Mouse (Mus musculus) right cerebral cortex, adult 2 months (tissue): ENCODE results near the gene Gm20388.

ENCODE experiments used
- DNase-seq, 2 experiments: peaks; one replicate each; pipeline ENCODE4 v3.0.0; 2021 to 2022; ENCODE audit warnings: low spot score in 2 of 2

Gene Gm20388

GRCm38 (mm10) chr8:122264243-122264642 is 2353.6 kb downstream of the Gm20388 start:
- DNase-seq, result peak; percentile 34 to 48

DNA sequence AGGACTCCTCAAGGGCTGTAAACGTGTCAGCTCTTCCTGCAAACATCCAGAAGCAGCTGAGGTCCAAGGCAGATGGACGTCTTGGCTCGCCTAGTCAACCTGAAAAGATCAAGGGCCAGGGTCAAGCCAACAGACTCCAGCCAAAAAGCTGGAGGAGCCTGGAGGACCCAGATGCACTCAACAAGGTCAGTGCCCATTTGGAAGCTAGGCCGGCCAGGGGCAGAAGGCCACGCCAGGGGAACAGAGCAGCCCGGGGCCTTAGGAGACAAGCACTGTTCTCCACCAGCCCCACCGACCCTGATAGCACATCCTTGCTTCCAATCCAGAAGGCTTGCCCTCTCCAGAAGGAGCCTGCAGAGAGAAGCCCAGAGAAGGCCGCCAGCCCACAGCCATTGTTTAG is 2354.9 kb downstream of the Gm20388 start:
- DNase-seq, result no peak

DNA sequence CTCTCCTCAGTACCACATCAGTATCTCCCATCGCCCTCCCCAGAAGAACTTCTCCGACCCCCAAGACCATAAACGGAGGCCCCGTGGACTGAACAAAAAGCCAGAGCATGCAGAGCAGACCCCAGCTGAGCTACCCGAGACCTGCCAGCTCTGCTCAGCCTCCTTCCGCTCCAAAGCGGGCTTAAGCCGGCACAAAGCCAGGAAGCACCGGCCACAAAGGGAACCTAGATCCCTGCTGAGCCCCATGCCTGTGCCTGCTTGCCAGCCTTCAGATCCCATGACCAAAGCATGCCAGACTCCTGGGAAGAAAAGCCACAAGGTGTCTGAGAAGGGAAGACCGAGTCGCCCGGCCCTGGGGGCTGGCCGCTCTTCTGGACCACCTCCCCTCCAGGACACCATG is 2356.2 kb downstream of the Gm20388 start:
- DNase-seq, result no peak

- DNase-seq, result no peak
Observed at GRCm38 (mm10) chr8:122268861-122269260, 2358.2 kb downstream of the Gm20388 start.

GRCm38 (mm10) chr8:122269404-122269803 is 2358.8 kb downstream of the Gm20388 start:
- DNase-seq, result peak; percentile 82 to 84

DNA sequence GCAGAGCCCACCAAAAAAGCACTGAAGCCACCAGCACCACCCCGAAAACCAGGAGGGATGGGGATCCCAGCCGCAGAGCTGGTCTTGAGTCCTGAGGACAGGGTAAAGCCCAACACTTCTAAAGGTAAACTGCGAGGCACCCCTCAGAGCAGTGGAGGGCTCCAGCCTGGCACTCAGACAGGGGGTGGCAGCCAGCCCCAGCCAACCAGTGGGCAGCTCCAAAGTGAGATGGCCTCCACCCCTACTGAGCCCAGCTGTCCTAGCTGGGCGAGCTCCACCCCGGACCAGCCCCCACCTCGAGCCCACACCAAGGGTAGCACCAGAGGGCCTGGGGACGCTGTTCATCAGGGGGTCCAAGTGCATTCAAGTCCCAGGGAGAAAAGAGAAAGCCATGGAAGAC is 2359.9 kb downstream of the Gm20388 start:
- DNase-seq, result no peak

DNA sequence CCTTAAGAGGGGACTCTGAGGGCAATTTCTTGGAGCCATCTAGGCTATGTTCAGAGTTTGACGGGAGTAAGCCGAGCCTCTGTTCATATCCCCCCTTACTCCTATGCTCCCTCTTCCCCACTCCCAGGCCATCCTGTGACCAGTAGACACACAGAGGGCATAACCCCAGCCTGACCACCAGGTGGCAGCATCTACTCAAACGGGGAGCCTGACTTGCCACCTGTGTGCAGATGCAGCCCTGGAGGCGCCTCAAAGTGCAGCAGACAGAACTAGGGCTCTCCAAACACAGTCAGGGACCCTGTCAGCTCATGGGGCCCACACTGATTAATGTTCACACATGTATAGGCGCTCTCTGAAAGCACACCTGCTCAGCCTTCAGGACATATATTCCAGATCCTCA is 2362.5 kb downstream of the Gm20388 start:
- peak; percentile 57 to 76 for DNase-seq

GRCm38 (mm10) chr8:122273826-122274225 is 2363.2 kb downstream of the Gm20388 start:
- no peak for DNase-seq

DNA sequence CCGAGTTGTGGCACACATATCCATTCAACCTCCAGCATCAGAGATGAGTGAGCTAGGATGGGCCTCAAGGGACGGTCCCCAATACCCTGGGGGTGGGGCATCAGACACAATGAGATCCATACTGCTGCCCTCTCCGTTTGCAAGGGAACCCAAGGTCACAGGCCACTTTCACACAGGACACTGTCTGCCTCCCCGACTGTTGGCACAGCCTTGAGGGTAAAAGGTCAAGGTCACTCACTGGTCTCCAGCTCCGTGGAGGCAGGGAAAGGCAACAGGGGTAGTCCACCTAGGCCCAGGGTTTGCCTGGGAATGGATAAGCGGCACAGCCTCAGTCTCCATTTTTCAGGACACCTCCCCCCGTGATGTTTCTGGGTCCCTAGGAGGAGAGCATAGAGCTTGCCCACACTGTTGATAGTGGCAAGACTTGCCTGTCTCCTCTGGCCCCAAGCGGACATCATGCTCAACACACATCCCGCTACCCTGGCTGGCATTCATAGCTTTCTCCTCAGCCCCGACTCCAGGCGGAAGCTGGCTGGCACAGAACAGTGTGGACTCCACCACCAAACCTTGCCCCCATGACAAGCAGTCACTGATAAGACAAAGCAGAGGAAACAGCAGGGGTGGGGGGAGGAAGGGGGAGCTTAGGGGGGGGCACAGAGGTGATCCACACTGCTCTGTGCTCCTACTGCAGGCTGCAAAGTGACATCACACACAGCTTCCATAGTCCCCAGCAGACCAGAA is 2364.2 kb downstream of the Gm20388 start:
- no peak for DNase-seq

DNA sequence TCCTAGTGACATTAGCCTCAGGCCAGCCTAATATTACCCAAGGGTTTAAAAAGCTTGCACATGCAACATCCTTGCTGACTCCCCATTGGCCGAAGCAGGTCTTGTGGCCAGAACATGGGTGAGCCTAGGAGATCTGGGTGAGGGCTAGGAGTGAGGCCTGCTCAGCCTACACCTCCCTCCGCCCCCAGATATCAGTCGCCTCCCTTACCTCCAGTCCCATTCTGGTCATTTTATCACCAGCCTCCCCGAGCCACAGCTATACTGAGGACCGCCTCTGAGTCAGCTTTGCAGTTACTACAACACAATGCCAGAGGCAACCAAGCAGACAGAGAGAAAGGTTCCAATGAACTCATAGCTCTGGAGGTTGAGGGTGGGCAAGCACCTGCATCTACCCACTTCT is 2365.7 kb downstream of the Gm20388 start:
- DNase-seq, result no peak

- DNase-seq, result no peak
Observed at GRCm38 (mm10) chr8:122277204-122277995, 2366.8 kb downstream of the Gm20388 start.

DNA sequence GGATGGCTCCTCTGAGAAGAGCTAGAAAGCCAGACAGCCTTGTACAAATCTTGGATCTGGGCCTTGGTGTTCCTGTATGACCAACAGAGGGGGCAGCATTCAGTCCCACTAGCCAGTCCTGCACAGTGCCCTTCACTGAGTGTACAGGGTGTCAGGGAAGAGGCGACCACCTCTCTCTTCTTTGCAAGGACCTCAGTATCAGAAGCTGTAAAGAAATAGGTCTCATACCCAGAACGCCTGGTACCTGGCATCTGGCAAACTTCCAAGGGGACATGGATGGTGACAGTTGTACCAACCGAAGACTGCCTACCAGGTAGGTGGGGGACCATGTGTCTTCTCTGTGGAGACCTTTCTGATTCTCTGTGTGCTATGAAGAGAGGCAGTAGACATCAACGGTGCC is 2369.5 kb downstream of the Gm20388 start:
- DNase-seq, result no peak

GRCm38 (mm10) chr8:122280588-122281316 is 2370.1 kb downstream of the Gm20388 start:
- no peak for DNase-seq

- DNase-seq, result peak; percentile 98
Observed at GRCm38 (mm10) chr8:122281317-122282034, 2370.8 kb downstream of the Gm20388 start.

GRCm38 (mm10) chr8:122282035-122282358 is 2371.4 kb downstream of the Gm20388 start, which contains the start of gene Zfpm1:
Gene Zfpm1 (plus strand): TSS chr8:122282141.
- DNase-seq, result no peak

GRCm38 (mm10) chr8:122282501-122283355 is 2372.1 kb downstream of the Gm20388 start:
- DNase-seq, result peak in 1 of 2 experiments; percentile 39

DNA sequence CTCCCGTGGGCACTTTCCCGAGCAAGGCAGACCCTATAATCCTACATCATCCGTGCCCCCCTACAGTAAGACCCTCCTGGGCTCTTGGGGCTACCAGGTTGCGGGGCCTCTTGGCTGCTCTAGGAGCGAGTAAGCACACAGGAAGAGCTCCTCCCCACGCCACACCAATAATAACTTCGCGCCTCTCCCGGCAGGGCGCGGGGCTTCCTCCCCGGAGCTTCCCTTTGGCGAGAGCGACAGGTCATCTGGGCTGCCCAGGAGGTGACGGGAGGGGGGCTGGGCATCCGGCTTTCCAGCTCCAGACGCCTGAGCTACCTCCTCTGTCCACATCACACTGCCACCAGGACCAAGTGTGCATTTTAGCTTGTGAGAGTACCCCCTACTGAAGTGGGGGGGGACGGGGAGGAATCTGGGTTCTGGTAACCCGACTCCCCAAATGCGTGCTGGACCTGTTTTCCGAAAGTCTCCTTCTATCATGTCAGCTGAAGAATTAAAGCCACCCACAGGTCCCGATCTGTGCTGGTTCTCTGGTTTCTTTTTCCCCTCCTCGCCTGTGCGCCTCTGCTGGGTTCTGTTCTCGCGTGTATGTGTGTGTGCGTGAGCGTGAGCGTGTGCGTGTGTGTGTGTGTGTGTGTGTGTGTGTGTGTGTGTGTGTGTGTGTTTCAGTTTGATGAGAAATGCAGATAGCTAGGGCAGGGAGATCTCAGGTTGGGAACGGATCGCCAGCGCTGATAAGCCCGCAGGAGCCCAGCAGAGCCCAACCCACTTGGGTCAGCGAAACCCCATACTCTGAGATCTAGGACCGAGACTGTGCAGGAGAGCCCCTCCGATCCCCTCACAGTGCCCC is 2372.9 kb downstream of the Gm20388 start:
- peak; percentile 59 to 69 for DNase-seq

DNA sequence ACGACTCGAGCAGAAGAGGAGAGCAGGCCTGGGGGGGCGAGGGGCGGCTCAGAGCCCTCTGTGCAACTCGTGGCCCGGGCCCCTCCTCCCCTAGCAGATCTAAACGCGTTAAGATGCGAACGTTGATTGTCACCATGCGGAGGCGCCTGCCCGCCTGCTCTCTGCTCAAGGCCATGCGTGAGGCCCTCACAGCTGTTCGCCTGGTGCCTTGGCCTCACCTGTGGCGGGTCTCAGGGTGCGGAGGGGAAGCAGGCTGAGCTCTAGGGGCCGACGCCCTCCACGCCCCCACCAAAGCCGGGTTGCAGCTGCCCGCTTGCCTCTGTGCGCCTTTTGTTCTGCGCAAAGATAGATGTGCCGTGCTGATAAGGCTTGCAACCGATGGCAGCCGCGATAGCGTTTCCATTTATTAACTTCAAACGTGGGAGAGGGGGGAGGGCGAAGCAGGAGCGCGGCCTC is 2373.6 kb downstream of the Gm20388 start:
- DNase-seq, result peak; percentile 47 to 74

DNA sequence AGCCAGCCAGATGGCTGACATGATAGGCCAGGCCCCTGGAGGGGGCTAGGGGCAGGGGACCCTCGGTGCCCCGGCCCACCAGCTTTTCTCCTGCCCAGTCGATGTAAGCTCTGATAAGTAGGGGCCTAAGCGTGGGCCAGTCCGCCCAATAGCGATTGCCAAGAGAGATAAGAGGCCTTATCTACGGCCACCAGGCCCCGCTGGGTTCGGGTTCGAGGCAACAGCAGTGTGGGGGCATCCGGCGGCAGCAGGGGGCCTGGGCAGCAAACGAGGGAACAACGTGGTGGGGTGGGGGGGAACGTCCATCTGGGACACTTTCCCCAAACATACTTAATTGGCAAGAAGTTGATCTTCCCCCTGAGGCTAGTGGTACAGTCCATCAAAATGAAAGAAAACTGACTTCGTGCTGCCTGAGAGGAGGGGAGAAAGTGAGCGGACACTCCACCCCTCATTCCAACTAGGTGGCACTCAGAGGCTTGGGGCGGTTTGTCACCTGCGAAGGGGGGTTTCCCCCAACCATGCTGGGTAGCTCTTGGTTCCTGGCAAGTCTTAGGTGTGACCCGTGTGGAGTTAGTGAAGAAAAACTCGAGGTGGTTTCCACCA is 2374.1 kb downstream of the Gm20388 start:
- no peak for DNase-seq
